Mouse (Mus musculus) lung, adult 2 months (tissue): ENCODE data around the gene Dnah17.

Source experiments
- CTCF ChIP-seq: fragments of 200-500 bp; IDR thresholded peaks from 2 replicates; pipeline ENCODE4 v1.5.1; 2011; ENCODE audit warnings: mild to moderate bottlenecking, low read length, control low read depth; ENCODE audit not compliant: insufficient read depth
- POLR2A ChIP-seq: fragments of 200-500 bp; IDR thresholded peaks from 2 replicates; pipeline ENCODE4 v1.6.1; 2011; ENCODE audit warnings: low read depth, mild to moderate bottlenecking, control low read depth, low read length, borderline replicate concordance; ENCODE audit errors: extremely low read depth

- TF ChIP-seq CTCF (no peak), POLR2A (no peak)
Measured at GRCm38 (mm10) chr11:118007460-118008143, 122.8 kb downstream of the Dnah17 start.
